ENCODE assay signal across 32 mouse cellular contexts in the genomic region with DNA sequence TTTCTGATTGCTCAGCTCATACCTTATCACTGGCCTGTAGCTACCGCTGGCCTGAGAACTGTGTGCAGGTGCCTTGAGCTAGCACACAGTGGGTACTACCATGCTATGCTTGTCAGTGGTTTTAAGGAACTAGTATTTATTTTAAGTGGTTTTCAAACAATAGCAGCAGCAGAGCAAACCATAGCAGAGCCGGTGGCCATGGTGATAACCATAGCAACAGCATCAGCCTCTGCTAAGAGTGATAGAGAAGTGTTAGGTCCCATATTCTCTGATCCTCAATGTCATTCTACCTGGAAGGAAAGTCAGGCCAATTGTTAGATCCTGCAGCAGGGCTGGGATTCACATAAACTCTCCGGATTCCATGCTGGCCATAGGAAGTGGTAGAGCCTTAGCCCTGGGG. TPM values are rescaled to one million over a fixed set of nuclear protein-coding genes. Genes with fewer than 3 reads are reported as not detected.
DNase-seq lines count a peak whose midpoint lies in the region; ATAC-seq and TF ChIP-seq lines count a peak whose summit lies in the region.
"Had no signal": no experiment of that assay in that cellular context is flagged by ENCODE, and none has a peak within 500 bp of the region (broad histone marks: within the 10 kb centered on the region; RNA-seq: fewer than 3 reads in every experiment).

No protein-coding gene starts in this region.

- no peak overlapping the region for H3K4me2 ChIP-seq in forebrain, embryonic 15.5 days (replicated peaks)
- H3K4me2 ChIP-seq in forebrain, embryonic 11.5 days (ENCODE audit: low read depth, low read length, severe bottlenecking): no peak overlapping the region
- no peak overlapping the region for H3K4me2 ChIP-seq in hindbrain, postnatal 0 days (ENCODE audit: low read depth, low read length)
- H3K4me2 ChIP-seq in midbrain, embryonic 14.5 days (ENCODE audit: low read length): no peak overlapping the region
- H3K4me2 ChIP-seq in midbrain, embryonic 11.5 days: no peak overlapping the region
- H3K4me2 ChIP-seq: embryonic facial prominence, embryonic 13.5 days; heart, embryonic 13.5 days; intestine, embryonic 15.5 days; limb, embryonic 15.5 days; liver, embryonic 13.5 days; neural tube, embryonic 15.5 days had no signal

- H3K4me1 ChIP-seq in forebrain, embryonic 15.5 days: no peaks in the 10 kb centered on the region
- H3K4me1 ChIP-seq in forebrain, embryonic 11.5 days (replicated peaks; ENCODE audit: control insufficient read depth, insufficient read depth, low read length): no peaks in the 10 kb centered on the region
- H3K4me1 ChIP-seq in hindbrain, postnatal 0 days (ENCODE audit: insufficient read depth, low read length): no peaks in the 10 kb centered on the region
- H3K4me1 ChIP-seq in hindbrain, embryonic 10.5 days (replicated peaks): peaks cover 3% of the 10 kb centered on the region; the same call in 1 of the 2 replicates
- H3K4me1 ChIP-seq in midbrain, embryonic 14.5 days (ENCODE audit: control insufficient read depth, insufficient read depth, low read length): no peaks in the 10 kb centered on the region
- H3K4me1 ChIP-seq in midbrain, embryonic 11.5 days (ENCODE audit: control insufficient read depth, insufficient read depth, low read length): no peaks in the 10 kb centered on the region
- H3K4me1 ChIP-seq: embryonic facial prominence, embryonic 13.5 days; heart, embryonic 13.5 days; intestine, embryonic 15.5 days; limb, embryonic 15.5 days; liver, embryonic 13.5 days; neural tube, embryonic 15.5 days had no signal

- 80% methylated on average over 3 of the region's 3 CpGs for WGBS in forebrain, embryonic 15.5 days
- 89% methylated on average over 3 of the region's 3 CpGs for WGBS in forebrain, embryonic 11.5 days
- 72% methylated on average over 3 of the region's 3 CpGs for WGBS in hindbrain, postnatal 0 days
- WGBS in hindbrain, embryonic 10.5 days: 85% methylated on average over 3 of the region's 3 CpGs
- 79% methylated on average over 3 of the region's 3 CpGs for WGBS in midbrain, embryonic 14.5 days
- WGBS in midbrain, embryonic 11.5 days: 84% methylated on average over 3 of the region's 3 CpGs

- no peak overlapping the region for H3K27ac ChIP-seq in forebrain, embryonic 15.5 days (replicated peaks)
- no peak overlapping the region for H3K27ac ChIP-seq in forebrain, embryonic 11.5 days (ENCODE audit: low read depth, low read length)
- no peak overlapping the region for H3K27ac ChIP-seq in hindbrain, postnatal 0 days
- H3K27ac ChIP-seq in hindbrain, embryonic 10.5 days: no peak overlapping the region
- no peak overlapping the region for H3K27ac ChIP-seq in midbrain, embryonic 14.5 days (replicated peaks; ENCODE audit: low read depth, low read length)
- no peak overlapping the region for H3K27ac ChIP-seq in midbrain, embryonic 11.5 days (ENCODE audit: low read depth, low read length)
- H3K27ac ChIP-seq: embryonic facial prominence, embryonic 13.5 days; gastrocnemius, adult 2 months; heart, embryonic 13.5 days; intestine, embryonic 15.5 days; limb, embryonic 10.5 days; limb, embryonic 15.5 days; liver, embryonic 13.5 days; macrophage; neural tube, embryonic 15.5 days; stomach, postnatal 0 days had no signal

- TF ChIP-seq CTCF in hindbrain, postnatal 0 days (IDR thresholded peaks at IDR 0.05; ENCODE audit: low read depth): no peak

- ATAC-seq in forebrain, embryonic 15.5 days (replicated peaks): 0 out of 2 replicates have a peak, but pooled peaks have one; percentile 53
- ATAC-seq in forebrain, embryonic 11.5 days (replicated peaks; ENCODE audit: low FRiP score): no peak
- peak; percentile 49; the same call in 1 of the 2 replicates for ATAC-seq in hindbrain, postnatal 0 days
- ATAC-seq in midbrain, embryonic 14.5 days (ENCODE audit: low FRiP score, low TSS enrichment): no peak
- no peak for ATAC-seq in midbrain, embryonic 11.5 days (ENCODE audit: low FRiP score)
- ATAC-seq: hindbrain, embryonic 16.5 days; intestine, embryonic 15.5 days; lung, postnatal 0 days had no signal

- H3K27me3 ChIP-seq in forebrain, embryonic 15.5 days: no peaks in the 10 kb centered on the region
- H3K27me3 ChIP-seq in forebrain, embryonic 11.5 days (ENCODE audit: control insufficient read depth, insufficient read depth, low read length): no peaks in the 10 kb centered on the region
- H3K27me3 ChIP-seq in hindbrain, postnatal 0 days (ENCODE audit: insufficient read depth, low read length): no peaks in the 10 kb centered on the region
- H3K27me3 ChIP-seq in hindbrain, embryonic 10.5 days (ENCODE audit: insufficient read depth, poor library complexity, severe bottlenecking): no peaks in the 10 kb centered on the region
- H3K27me3 ChIP-seq in midbrain, embryonic 14.5 days (ENCODE audit: control insufficient read depth, insufficient read depth, low read length): no peaks in the 10 kb centered on the region
- H3K27me3 ChIP-seq in midbrain, embryonic 11.5 days (ENCODE audit: control insufficient read depth, insufficient read depth, low read length): no peaks in the 10 kb centered on the region
- H3K27me3 ChIP-seq: embryonic facial prominence, embryonic 13.5 days; intestine, embryonic 15.5 days; limb, embryonic 15.5 days; liver, embryonic 13.5 days; neural tube, embryonic 15.5 days had no signal

- no peaks in the 10 kb centered on the region for H3K9me3 ChIP-seq in forebrain, embryonic 15.5 days
- H3K9me3 ChIP-seq in forebrain, embryonic 11.5 days (ENCODE audit: control insufficient read depth, low read length): no peaks in the 10 kb centered on the region
- no peaks in the 10 kb centered on the region for H3K9me3 ChIP-seq in hindbrain, postnatal 0 days (ENCODE audit: low read length)
- no peaks in the 10 kb centered on the region for H3K9me3 ChIP-seq in hindbrain, embryonic 10.5 days
- H3K9me3 ChIP-seq in midbrain, embryonic 14.5 days (ENCODE audit: control insufficient read depth, low read length): no peaks in the 10 kb centered on the region
- no peaks in the 10 kb centered on the region for H3K9me3 ChIP-seq in midbrain, embryonic 11.5 days (ENCODE audit: control insufficient read depth, low read length)
- H3K9me3 ChIP-seq: embryonic facial prominence, embryonic 13.5 days; G1E; heart, embryonic 13.5 days; intestine, embryonic 15.5 days; limb, embryonic 10.5 days; limb, embryonic 15.5 days; liver, embryonic 13.5 days; neural tube, embryonic 15.5 days had no signal

- H3K9ac ChIP-seq in forebrain, embryonic 15.5 days (replicated peaks): no peak overlapping the region
- H3K9ac ChIP-seq in forebrain, embryonic 11.5 days (ENCODE audit: low read length): no peak overlapping the region
- H3K9ac ChIP-seq in hindbrain, postnatal 0 days (replicated peaks; ENCODE audit: low read length): no peak overlapping the region
- no peak overlapping the region for H3K9ac ChIP-seq in midbrain, embryonic 14.5 days (replicated peaks; ENCODE audit: low read length)
- no peak overlapping the region for H3K9ac ChIP-seq in midbrain, embryonic 11.5 days (ENCODE audit: low read length)
- H3K9ac ChIP-seq: embryonic facial prominence, embryonic 13.5 days; heart, embryonic 13.5 days; intestine, embryonic 15.5 days; limb, embryonic 15.5 days; liver, embryonic 13.5 days; neural tube, embryonic 15.5 days had no signal

- H3K4me3 ChIP-seq in forebrain, embryonic 15.5 days: no peak overlapping the region
- H3K4me3 ChIP-seq in forebrain, embryonic 11.5 days (ENCODE audit: low read depth, low read length): no peak overlapping the region
- no peak overlapping the region for H3K4me3 ChIP-seq in hindbrain, postnatal 0 days (ENCODE audit: low read length)
- H3K4me3 ChIP-seq in hindbrain, embryonic 10.5 days: no peak overlapping the region
- H3K4me3 ChIP-seq in midbrain, embryonic 14.5 days (replicated peaks; ENCODE audit: low read depth, low read length): no peak overlapping the region
- no peak overlapping the region for H3K4me3 ChIP-seq in midbrain, embryonic 11.5 days (ENCODE audit: low read depth, low read length)
- H3K4me3 ChIP-seq: embryonic facial prominence, embryonic 13.5 days; gastrocnemius, adult 2 months; heart, embryonic 13.5 days; intestine, embryonic 15.5 days; limb, embryonic 10.5 days; limb, embryonic 15.5 days; liver, embryonic 13.5 days; neural tube, embryonic 15.5 days had no signal

- no peak for DNase-seq in forebrain, embryonic 11.5 days (ENCODE audit: low spot score)
- peak; percentile 36 for DNase-seq in hindbrain, postnatal 0 days (ENCODE audit: low spot score)
- DNase-seq in hindbrain, embryonic 10.5 days (ENCODE audit: low spot score): no peak
- DNase-seq in midbrain, embryonic 14.5 days: peak; percentile 18
- no peak for DNase-seq in midbrain, embryonic 11.5 days (ENCODE audit: low spot score, missing footprints)
- peak; percentile 66 for DNase-seq in brain, adult 2 months (ENCODE audit: low read depth, low spot score)
- DNase-seq in testis, postnatal 10 days (ENCODE audit: low spot score): no peak
- DNase-seq: adrenal gland, adult 8-10 months; cerebellum, adult 18-20 months; cerebellum, postnatal 10 days; gastrocnemius, adult 2 months; gastrocnemius, postnatal 36 days; heart, postnatal 10 days; kidney, adult 2 months; kidney, postnatal 36 days; liver, embryonic 13.5 days; lung, adult 18-20 months; retina, postnatal 1 day; thymus, adult 2 months; thymus, postnatal 36 days had no signal

- H3K36me3 ChIP-seq in forebrain, embryonic 15.5 days: no peaks in the 10 kb centered on the region
- H3K36me3 ChIP-seq in forebrain, embryonic 11.5 days (ENCODE audit: control insufficient read depth, insufficient read depth, low read length): no peaks in the 10 kb centered on the region
- no peaks in the 10 kb centered on the region for H3K36me3 ChIP-seq in hindbrain, postnatal 0 days (ENCODE audit: insufficient read depth, low read length)
- H3K36me3 ChIP-seq in hindbrain, embryonic 10.5 days: no peaks in the 10 kb centered on the region
- H3K36me3 ChIP-seq in midbrain, embryonic 14.5 days (ENCODE audit: control insufficient read depth, insufficient read depth, low read length): no peaks in the 10 kb centered on the region
- no peaks in the 10 kb centered on the region for H3K36me3 ChIP-seq in midbrain, embryonic 11.5 days (ENCODE audit: control insufficient read depth, insufficient read depth, low read length)
- H3K36me3 ChIP-seq: embryonic facial prominence, embryonic 13.5 days; G1E; heart, embryonic 13.5 days; intestine, embryonic 15.5 days; limb, embryonic 10.5 days; limb, embryonic 15.5 days; liver, embryonic 13.5 days; neural tube, embryonic 15.5 days had no signal

RNA-seq across cellular contexts. Expression of gene Il1b, which starts 43.7 kb away (rescaled TPM):
- polyA plus RNA-seq in forebrain, embryonic 15.5 days (2015; fragmentation: Nextera tagmentation; extraction: Ambion mirVana): not detected in 2 replicates
- not detected in 2 replicates for polyA plus RNA-seq in forebrain, embryonic 11.5 days (2014; fragmentation: Nextera tagmentation; extraction: Ambion mirVana)
- total RNA-seq in hindbrain, postnatal 0 days (2014; rRNA removed): 0.21 and 1.2 TPM in 2 replicates
- 0.13 TPM in 1 of 2 replicates, not detected in the other for polyA plus RNA-seq in hindbrain, postnatal 0 days (2015; fragmentation: Nextera tagmentation; extraction: Ambion mirVana)
- polyA plus RNA-seq in hindbrain, embryonic 10.5 days (2016; fragmentation: Nextera tagmentation; extraction: Ambion mirVana): not detected in 2 replicates
- polyA plus RNA-seq in midbrain, embryonic 14.5 days (2014; fragmentation: Nextera tagmentation; extraction: Ambion mirVana): not detected in 2 replicates
- 0.11 TPM in 1 of 2 replicates, not detected in the other for polyA plus RNA-seq in midbrain, embryonic 11.5 days (2014; fragmentation: Nextera tagmentation; extraction: Ambion mirVana)
- total RNA-seq: gastrocnemius, adult 2 months; gastrocnemius, postnatal 36 days had no signal
- polyA plus RNA-seq: heart, embryonic 13.5 days; hindbrain, embryonic 16.5 days; limb, embryonic 10.5 days; neural tube, embryonic 15.5 days had no signal

Comparison
In these comparisons a context has a peak if more than half of its experiments do, and no peak if none do; other contexts are left out.
1. ATAC-seq: peak in forebrain, embryonic 15.5 days (single experiment) and hindbrain, postnatal 0 days (single experiment); none in forebrain, embryonic 11.5 days (single experiment), midbrain, embryonic 14.5 days (single experiment) and midbrain, embryonic 11.5 days (single experiment).
2. DNase-seq: peak in hindbrain, postnatal 0 days (single experiment), midbrain, embryonic 14.5 days (single experiment) and brain, adult 2 months (single experiment); none in forebrain, embryonic 11.5 days (single experiment), hindbrain, embryonic 10.5 days (single experiment), midbrain, embryonic 11.5 days (single experiment) and testis, postnatal 10 days (single experiment).